Mouse (Mus musculus): Measurements from ENCODE around the gene Cfap57. TPM values are rescaled to one million over a fixed set of nuclear protein-coding genes. Genes with fewer than 3 reads are reported as not detected.
"Not testable (repeated sequence)": the region's sequence is repeated elsewhere in the genome, so short reads cannot be mapped to it uniquely, and the experiment has no call there.

Gene Cfap57
- polyA plus RNA-seq, 1 experiment, result not detected

DNA sequence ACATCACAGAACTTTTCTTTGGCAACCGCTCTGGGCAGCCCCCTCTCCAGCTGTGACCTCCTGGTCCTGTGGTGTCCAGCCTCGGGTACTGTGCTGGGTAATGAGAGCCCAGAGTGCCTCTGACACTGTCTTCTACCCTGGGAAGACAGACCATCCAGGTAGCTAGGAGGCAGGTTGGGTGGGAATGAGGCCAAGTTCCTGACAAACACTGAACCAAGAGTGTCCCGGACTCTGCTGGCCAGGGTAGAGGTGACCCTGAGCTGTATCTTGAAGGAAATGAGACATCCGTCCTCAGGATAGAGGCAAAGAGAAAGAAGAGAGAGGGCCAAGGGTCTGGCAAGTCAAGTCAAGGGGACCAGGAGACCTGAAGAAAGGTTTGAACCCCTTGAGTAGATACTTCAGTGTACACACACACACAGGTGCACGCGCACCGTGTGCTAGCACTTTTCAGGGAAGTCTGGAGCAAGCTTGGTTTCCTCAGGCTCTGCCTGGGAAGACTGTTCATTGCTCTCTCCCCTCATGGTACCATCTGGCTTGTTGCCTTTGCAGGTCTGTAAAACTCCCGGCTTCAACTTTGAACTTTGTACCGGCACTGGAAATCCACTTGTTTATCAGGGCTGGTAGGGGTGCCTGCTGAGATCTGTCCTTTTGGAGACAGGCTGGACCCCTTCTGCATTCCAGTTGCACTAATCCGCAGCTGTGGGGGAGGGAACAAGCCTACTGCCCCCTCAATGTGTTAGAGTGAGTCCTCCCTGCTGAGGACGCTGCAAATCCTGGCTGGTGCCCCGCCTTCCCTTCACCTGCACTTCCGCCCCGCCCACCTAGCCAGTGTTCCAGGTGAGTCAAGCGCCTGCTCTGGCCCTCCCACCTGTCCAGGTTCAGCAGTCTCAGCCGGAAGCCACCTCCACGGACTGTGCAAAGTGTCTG is 93.9 kb downstream of the Cfap57 start, which contains the start of gene 2610528J11Rik:
Gene 2610528J11Rik, plus strand, starts transcription at position 592 of the 927 bp plus-strand sequence.
- H3K27me3 ChIP-seq (replicated peaks), result no peaks in the 10 kb centered on the region
- peaks cover 91% of the 10 kb centered on the region for H3K36me3 ChIP-seq (replicated peaks; ENCODE audit: low read length)
- TF ChIP-seq FLI1 (IDR thresholded peaks at IDR 0.05; ENCODE audit: low read length), result no peak
- TF ChIP-seq GATA1 (IDR thresholded peaks at IDR 0.05; ENCODE audit: borderline replicate concordance, low read length), result no peak
- H3K9me3 ChIP-seq, result no peaks in the 10 kb centered on the region
- peaks cover 30% of the 10 kb centered on the region for H3K4me1 ChIP-seq
- H3K4me3 ChIP-seq (replicated peaks), result no peak within 1 kb of the TSS

- H3K27me3 ChIP-seq (replicated peaks), result no peaks in the 10 kb centered on the region
- no peaks in the 10 kb centered on the region for H3K9me3 ChIP-seq
- H3K4me1 ChIP-seq, result peaks cover 28% of the 10 kb centered on the region
- H3K36me3 ChIP-seq (replicated peaks; ENCODE audit: low read length), result peaks cover 94% of the 10 kb centered on the region
- no peak for TF ChIP-seq FLI1 (IDR thresholded peaks at IDR 0.05; ENCODE audit: low read length)
- TF ChIP-seq GATA1 (IDR thresholded peaks at IDR 0.05; ENCODE audit: borderline replicate concordance, low read length), result no peak
- H3K4me3 ChIP-seq (replicated peaks), result no peak overlapping the region
Observed at GRCm38 (mm10) chr4:118525779-118526178, 94.8 kb downstream of the Cfap57 start.

DNA sequence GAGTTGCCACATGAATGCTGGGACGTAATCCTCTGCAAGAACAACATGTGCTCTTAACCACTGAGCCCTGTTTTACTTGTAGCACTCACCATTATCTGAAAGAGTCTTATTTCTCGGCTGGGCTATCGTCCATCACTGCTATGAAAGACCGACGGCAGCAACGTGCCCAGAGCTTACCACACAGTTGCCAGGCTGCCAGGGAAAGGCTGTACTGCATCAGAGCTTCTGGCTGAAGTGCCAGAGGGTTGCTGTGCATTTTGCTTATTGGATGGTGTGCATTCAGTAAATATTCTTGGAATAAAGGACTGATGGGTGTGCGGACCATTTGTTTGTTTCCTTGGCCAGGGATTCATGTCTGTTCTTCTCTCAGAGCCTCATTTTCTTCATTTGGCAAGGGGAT is 96.6 kb downstream of the Cfap57 start:
- no peaks in the 10 kb centered on the region for H3K27me3 ChIP-seq (replicated peaks)
- no peaks in the 10 kb centered on the region for H3K9me3 ChIP-seq
- peaks cover 43% of the 10 kb centered on the region for H3K4me1 ChIP-seq
- TF ChIP-seq GATA1 (IDR thresholded peaks at IDR 0.05; ENCODE audit: borderline replicate concordance, low read length) (no peak), FLI1 (IDR thresholded peaks at IDR 0.05; ENCODE audit: low read length) (no peak)
- no peak overlapping the region for H3K4me3 ChIP-seq (replicated peaks)
- H3K36me3 ChIP-seq (replicated peaks; ENCODE audit: low read length), result peaks cover 90% of the 10 kb centered on the region

DNA sequence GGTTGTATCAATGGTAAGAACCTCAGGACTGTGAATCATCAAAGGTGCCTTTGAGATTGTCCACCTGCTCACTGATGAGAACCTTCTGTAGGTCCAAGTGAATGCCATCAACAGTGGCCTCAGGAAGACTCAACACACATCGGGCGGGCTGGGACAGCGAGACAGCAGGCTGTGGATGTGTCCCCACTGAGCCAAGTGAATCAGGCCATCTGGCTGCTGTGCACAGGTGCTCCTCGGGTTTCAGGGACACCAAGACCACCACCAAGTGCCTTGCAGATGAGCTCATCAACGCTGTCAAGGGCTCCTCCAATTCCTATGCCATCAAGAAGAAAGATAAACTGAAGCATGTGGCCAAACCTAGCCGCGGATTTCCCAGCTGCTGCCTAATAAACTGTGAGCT is 98.3 kb downstream of the Cfap57 start:
- TF ChIP-seq GATA1 (IDR thresholded peaks at IDR 0.05; ENCODE audit: borderline replicate concordance, low read length), result no peak
- TF ChIP-seq FLI1 (IDR thresholded peaks at IDR 0.05; ENCODE audit: low read length), result no peak
- Histone ChIP-seq H3K4me1 (peaks cover 56% of the 10 kb centered on the region), H3K36me3 (replicated peaks; ENCODE audit: low read length) (peaks cover 92% of the 10 kb centered on the region), H3K4me3 (replicated peaks) (no peak overlapping the region), H3K27me3 (replicated peaks) (no peaks in the 10 kb centered on the region), H3K9me3 (no peaks in the 10 kb centered on the region)

- TF ChIP-seq GATA1 (IDR thresholded peaks at IDR 0.05; ENCODE audit: borderline replicate concordance, low read length) (no peak), FLI1 (IDR thresholded peaks at IDR 0.05; ENCODE audit: low read length) (no peak)
- Histone ChIP-seq H3K4me1 (peaks cover 69% of the 10 kb centered on the region), H3K9me3 (no peaks in the 10 kb centered on the region), H3K4me3 (replicated peaks) (no peak overlapping the region), H3K36me3 (replicated peaks; ENCODE audit: low read length) (peaks cover 86% of the 10 kb centered on the region), H3K27me3 (replicated peaks) (no peaks in the 10 kb centered on the region)
Observed at GRCm38 (mm10) chr4:118518208-118518607, 102.4 kb downstream of the Cfap57 start.

GRCm38 (mm10) chr4:118517497-118518146 is 103.0 kb downstream of the Cfap57 start:
- H3K36me3 ChIP-seq (replicated peaks; ENCODE audit: low read length), result peaks cover 84% of the 10 kb centered on the region
- TF ChIP-seq GATA1 (IDR thresholded peaks at IDR 0.05; ENCODE audit: borderline replicate concordance, low read length) (no peak), FLI1 (IDR thresholded peaks at IDR 0.05; ENCODE audit: low read length) (no peak)
- no peaks in the 10 kb centered on the region for H3K27me3 ChIP-seq (replicated peaks)
- H3K4me1 ChIP-seq, result peaks cover 69% of the 10 kb centered on the region
- no peak overlapping the region for H3K4me3 ChIP-seq (replicated peaks)
- H3K9me3 ChIP-seq, result no peaks in the 10 kb centered on the region

DNA sequence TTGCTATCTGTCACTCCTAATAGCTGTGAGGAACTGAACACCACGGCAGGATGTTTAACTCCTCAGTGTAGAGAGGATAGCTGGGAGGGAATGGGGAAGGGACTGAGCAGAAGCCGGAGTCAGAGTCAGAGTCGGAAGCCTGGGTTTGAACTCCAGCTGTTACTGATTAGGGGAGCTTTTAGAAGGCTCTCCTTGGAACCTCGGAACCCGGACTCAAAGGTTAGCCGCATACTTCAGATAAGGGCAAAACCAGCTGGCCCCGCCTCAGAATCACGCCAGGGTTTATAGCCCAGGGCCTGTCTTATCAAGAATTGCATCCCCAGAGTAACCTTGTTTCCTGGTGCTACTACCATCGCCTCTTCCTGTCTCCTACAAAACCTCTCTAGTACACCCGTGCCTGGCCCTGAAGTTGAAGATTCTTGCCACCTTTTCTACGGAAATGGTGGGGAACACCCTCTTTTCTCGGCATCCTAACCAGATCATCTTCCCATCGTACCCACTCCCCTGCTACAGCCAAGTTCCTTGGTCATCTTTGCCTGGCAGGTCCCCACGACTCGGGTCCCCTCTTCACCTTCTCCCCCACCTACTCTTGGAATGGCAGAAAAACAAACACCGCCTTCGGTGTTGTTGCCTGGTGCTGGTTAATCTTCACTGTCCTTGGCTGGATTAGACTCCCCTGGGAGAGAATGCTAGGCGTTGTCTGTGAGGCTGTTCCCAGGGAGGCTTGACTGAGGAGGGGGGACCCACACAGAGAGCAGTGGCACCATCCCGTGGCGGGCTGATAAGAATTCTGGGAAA is 103.7 kb downstream of the Cfap57 start:
- H3K36me3 ChIP-seq (replicated peaks; ENCODE audit: low read length), result peaks cover 84% of the 10 kb centered on the region
- H3K27me3 ChIP-seq (replicated peaks), result no peaks in the 10 kb centered on the region
- H3K9me3 ChIP-seq, result no peaks in the 10 kb centered on the region
- no peak for TF ChIP-seq GATA1 (IDR thresholded peaks at IDR 0.05; ENCODE audit: borderline replicate concordance, low read length)
- TF ChIP-seq FLI1 (IDR thresholded peaks at IDR 0.05; ENCODE audit: low read length), result no peak
- H3K4me1 ChIP-seq, result peaks cover 64% of the 10 kb centered on the region
- no peak overlapping the region for H3K4me3 ChIP-seq (replicated peaks)

GRCm38 (mm10) chr4:118509050-118509449 is 111.5 kb downstream of the Cfap57 start:
- Histone ChIP-seq H3K36me3 (replicated peaks; ENCODE audit: low read length) (peaks cover 85% of the 10 kb centered on the region), H3K27me3 (replicated peaks) (no peaks in the 10 kb centered on the region), H3K9me3 (no peaks in the 10 kb centered on the region), H3K4me1 (peaks cover 14% of the 10 kb centered on the region), H3K4me3 (replicated peaks) (no peak overlapping the region)
- TF ChIP-seq FLI1 (IDR thresholded peaks at IDR 0.05; ENCODE audit: low read length) (no peak), GATA1 (IDR thresholded peaks at IDR 0.05; ENCODE audit: borderline replicate concordance, low read length) (no peak)

DNA sequence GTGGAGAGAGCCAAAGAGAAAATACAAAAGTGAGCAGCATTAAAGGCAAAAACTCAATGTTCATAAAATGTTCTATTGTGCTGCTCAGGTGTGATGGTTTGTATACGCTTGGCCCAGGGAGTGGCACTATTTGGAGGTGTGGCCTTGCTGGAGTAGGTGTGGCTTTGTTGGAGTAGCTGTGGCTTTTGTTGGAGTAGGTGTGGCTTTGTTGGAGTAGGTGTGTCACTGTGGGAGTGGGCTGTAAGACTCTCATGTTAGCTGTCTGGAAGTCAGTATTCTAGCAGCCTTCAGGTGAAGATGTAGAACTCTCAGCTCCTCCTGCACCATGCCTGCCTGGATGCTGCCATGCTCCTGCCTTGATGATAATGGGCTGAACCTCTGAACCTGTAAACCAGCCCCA is 113.4 kb downstream of the Cfap57 start:
- not testable (repeated sequence) for H3K27me3 ChIP-seq (replicated peaks); H3K9me3 ChIP-seq

More for the DNA sequence above, 113.4 kb downstream of the Cfap57 start:
- H3K4me1 ChIP-seq, result peaks cover 11% of the 10 kb centered on the region; the same call in 1 of the 2 replicates
- not testable (repeated sequence) for H3K4me3 ChIP-seq (replicated peaks)
- H3K36me3 ChIP-seq (replicated peaks; ENCODE audit: low read length), result peaks cover 86% of the 10 kb centered on the region

All from megakaryocyte, embryonic 14.5 days (primary cell).